Mouse (Mus musculus) heart, adult 2 months (tissue): ENCODE measurements around the gene Arhgap19. TPM values are rescaled to one million over a fixed set of nuclear protein-coding genes. Genes with fewer than 3 reads are reported as not detected.

Experiments
- DNase-seq, 2 experiments: peaks; one replicate each; pipeline ENCODE4 v3.0.0; 2021
- H3K27ac ChIP-seq: fragments of 200-600 bp; 2 replicates; pipeline ENCODE4 v1.8.1; 2022
- H3K27me3 ChIP-seq: fragments of 200-500 bp; 2 replicates; pipeline ENCODE4 v1.6.1; 2012; ENCODE audit warnings: mild to moderate bottlenecking, low read length, inconsistent platforms, mixed read lengths; ENCODE audit not compliant: control insufficient read depth, insufficient read depth
- H3K36me3 ChIP-seq: fragments of 200-500 bp; 2 replicates; pipeline ENCODE4 v1.6.1; 2012; ENCODE audit warnings: low read length, inconsistent platforms; ENCODE audit not compliant: control insufficient read depth, insufficient read depth
- H3K4me1 ChIP-seq: fragments of 200-500 bp; 2 replicates; pipeline ENCODE4 v1.6.1; 2011; ENCODE audit warnings: low read length; ENCODE audit not compliant: control insufficient read depth, insufficient read depth
- H3K4me3 ChIP-seq: fragments of 200-600 bp; 2 replicates; pipeline ENCODE4 v1.8.1; 2022
- H3K79me2 ChIP-seq: fragments of 200-500 bp; replicated peaks from 2 replicates; pipeline ENCODE4 v1.6.1; 2012; ENCODE audit warnings: mild to moderate bottlenecking, inconsistent platforms, low read length, moderate library complexity, mixed read lengths; ENCODE audit not compliant: control insufficient read depth, insufficient read depth
- H3K9ac ChIP-seq: fragments of 200-500 bp; 2 replicates; pipeline ENCODE4 v1.6.1; 2012; ENCODE audit warnings: low read depth, mild to moderate bottlenecking, control low read depth, inconsistent platforms, low read length, mixed read lengths
- CTCF ChIP-seq: fragments of 200-600 bp; IDR thresholded peaks from 2 replicates; pipeline ENCODE4 v1.8.1; 2022; ENCODE audit warnings: antibody characterized with exemption, mild to moderate bottlenecking, moderate library complexity
- EP300 ChIP-seq: fragments of 200-500 bp; IDR thresholded peaks from 2 replicates; pipeline ENCODE4 v1.6.1; 2011; ENCODE audit warnings: low read depth, low read length, control low read depth; ENCODE audit not compliant: insufficient read depth
- POLR2A ChIP-seq: fragments of 200-500 bp; IDR thresholded peaks from 2 replicates; pipeline ENCODE4 v1.6.1; 2011; ENCODE audit warnings: mild to moderate bottlenecking, low read depth, low read length, control low read depth; ENCODE audit not compliant: insufficient read depth
- WGBS: fragments of 180-500 bp; shearing (Covaris S2); methylation state at CpG from one replicate; pipeline ENCODE4 v1.1.7; 2018; 5-methylcytosine and 5-hydroxymethylcytosine counted together
- intact Hi-C: fragments of 180-260 bp; cut with DNase I; formaldehyde crosslinking; loops from one replicate; pipeline ENCODE4 v1.15.1; 2025
- polyA plus RNA-seq: library from polyadenylated mRNA; depleted of rRNA; stranded (reverse); fragments of >200 nt; gene quantifications from 2 replicates; pipeline ENCODE4 v1.2.3, GENCODE M21; 2012
- total RNA-seq, 2 experiments: library from RNA; stranded (reverse); gene quantifications; 2 replicates each; pipeline ENCODE4 v1.2.3; 2021

Arhgap19 gene
- total and polyA plus RNA-seq, 3 experiments: 1.4 to 2.0 (median 1.7) TPM

DNA sequence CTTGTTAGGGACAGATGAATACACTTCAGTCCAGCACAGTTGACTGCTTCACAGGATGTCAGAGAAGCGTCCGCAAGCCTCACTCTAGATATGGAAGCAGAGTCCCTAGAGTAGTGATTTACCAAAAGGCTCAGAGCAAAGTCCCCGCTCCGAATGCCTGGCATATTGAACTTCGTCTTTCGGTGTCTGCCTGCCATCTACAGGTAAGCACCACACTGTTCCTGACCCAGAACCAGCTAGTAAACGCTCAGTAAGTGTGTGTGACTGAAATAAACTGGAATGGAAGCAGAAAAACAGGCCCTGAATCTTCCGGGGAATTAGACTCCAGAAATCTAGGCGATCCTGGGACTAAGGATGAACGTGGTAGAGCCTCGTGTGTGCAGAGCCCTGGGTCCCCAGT lies 49.9 kb downstream of the Arhgap19 start:
- no peaks in the 10 kb centered on the region for H3K27me3 ChIP-seq
- intact Hi-C loops: no loop called here
- WGBS: 81% methylated on average over 11 of the region's 11 CpGs
- TF ChIP-seq POLR2A: no peak
- TF ChIP-seq CTCF: no peak
- no peak for TF ChIP-seq EP300
- H3K79me2 ChIP-seq: no peaks in the 10 kb centered on the region
- no peak for DNase-seq
- H3K27ac ChIP-seq: no peak overlapping the region
- no peak overlapping the region for H3K9ac ChIP-seq
- no peak overlapping the region for H3K4me3 ChIP-seq
- H3K4me1 ChIP-seq: no peaks in the 10 kb centered on the region
- no peaks in the 10 kb centered on the region for H3K36me3 ChIP-seq

DNA sequence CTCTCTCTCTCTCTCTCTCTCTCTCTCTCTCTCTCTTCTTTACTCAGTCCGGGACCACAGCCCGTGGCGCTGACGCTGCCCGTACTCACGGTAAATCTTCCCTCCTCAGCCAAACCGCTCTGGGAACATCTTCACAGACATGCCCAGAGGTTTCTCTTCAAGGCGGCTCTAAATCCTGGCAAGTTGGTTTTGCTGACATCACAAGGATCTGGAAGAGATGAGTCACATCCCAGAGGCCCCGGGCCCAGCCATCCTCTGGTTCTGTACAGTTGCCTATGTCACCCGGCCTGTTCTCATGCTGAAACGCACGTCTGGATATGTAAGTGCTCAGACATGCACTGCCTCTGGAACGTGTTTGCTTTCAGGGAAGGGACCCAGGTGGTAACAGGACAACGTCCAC lies 54.4 kb downstream of the Arhgap19 start:
- no peak overlapping the region for H3K4me3 ChIP-seq
- H3K36me3 ChIP-seq: no peaks in the 10 kb centered on the region
- TF ChIP-seq CTCF (no peak), EP300 (no peak), POLR2A (no peak)
- no peak for DNase-seq
- WGBS: 79% methylated on average over 14 of the region's 14 CpGs
- peaks cover 7% of the 10 kb centered on the region for H3K27me3 ChIP-seq
- H3K9ac ChIP-seq: no peak overlapping the region
- no peaks in the 10 kb centered on the region for H3K4me1 ChIP-seq
- H3K79me2 ChIP-seq: no peaks in the 10 kb centered on the region
- intact Hi-C loops: no loop called here
- H3K27ac ChIP-seq: no peak overlapping the region

DNA sequence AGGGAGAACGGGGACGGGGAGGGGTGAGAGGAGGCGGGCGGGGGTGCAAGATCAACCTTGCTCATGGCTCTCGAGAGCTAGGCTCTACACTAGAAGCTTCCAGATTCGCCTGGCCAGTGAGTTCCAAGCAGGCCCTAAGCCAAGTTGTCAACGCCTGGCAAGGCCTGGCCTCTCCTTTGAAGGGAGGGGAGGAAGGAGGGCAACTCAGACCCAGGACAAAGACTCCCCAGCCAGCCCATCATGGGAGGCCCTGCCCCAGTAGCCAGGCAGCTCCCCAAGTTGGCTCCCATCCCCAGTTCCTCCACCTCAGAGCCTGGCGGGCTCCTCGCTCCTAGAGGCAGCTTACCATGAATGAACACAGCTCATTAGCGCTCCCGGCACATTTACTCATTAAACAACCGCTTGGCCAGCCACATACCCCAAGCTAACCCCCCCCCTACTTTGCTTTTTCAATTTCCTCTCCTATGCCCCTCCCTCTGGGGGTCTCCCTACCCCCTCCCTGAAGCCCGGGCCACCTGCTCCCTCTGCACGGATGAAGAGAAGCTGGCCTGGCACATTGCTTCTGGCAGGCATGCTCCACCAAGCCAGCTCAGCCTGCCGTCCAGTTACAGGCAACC lies 55.8 kb downstream of the Arhgap19 start:
- Histone ChIP-seq H3K9ac (no peak overlapping the region), H3K27ac (no peak overlapping the region), H3K4me3 (no peak overlapping the region), H3K4me1 (no peaks in the 10 kb centered on the region), H3K79me2 (no peaks in the 10 kb centered on the region), H3K27me3 (peaks cover 7% of the 10 kb centered on the region), H3K36me3 (no peaks in the 10 kb centered on the region)
- intact Hi-C loops: no loop called here
- DNase-seq: peak; percentile 28 to 45
- TF ChIP-seq CTCF (no peak), EP300 (no peak), POLR2A (no peak)
- 35% methylated on average over 15 of the region's 15 CpGs for WGBS

DNA sequence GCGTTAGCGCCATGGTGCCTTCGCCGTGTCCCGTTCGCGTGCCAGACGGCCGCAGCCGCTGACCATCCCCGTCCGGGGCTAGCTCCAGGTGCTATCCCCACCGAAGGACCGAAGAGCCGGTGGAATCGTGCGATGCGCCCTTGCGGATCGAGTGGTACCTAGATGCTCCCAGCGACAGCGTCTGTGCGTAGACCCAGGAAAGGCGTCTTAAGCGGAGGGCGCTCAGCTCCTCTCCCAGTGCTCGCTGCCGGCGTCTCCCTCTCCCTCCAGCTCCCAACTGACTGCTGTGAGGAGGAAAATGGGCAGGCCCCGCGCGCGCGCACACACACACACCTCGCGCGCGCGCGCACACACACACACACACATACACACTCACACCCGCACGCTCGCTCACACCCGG lies 58.5 kb downstream of the Arhgap19 start, which contains the start of gene Slit1:
Gene Slit1, minus strand, starts transcription at position 270 of the 400 bp plus-strand sequence.
- Histone ChIP-seq H3K27ac (no peak within 1 kb of the TSS), H3K4me3 (no peak within 1 kb of the TSS), H3K27me3 (peaks cover 7% of the 10 kb centered on the region), H3K9ac (no peak within 1 kb of the TSS), H3K4me1 (no peaks in the 10 kb centered on the region), H3K36me3 (no peaks in the 10 kb centered on the region), H3K79me2 (no peaks in the 10 kb centered on the region)
- 2% methylated on average over 43 of the region's 44 CpGs for WGBS
- no peak for DNase-seq
- no peak for TF ChIP-seq POLR2A
- TF ChIP-seq EP300: no peak
- TF ChIP-seq CTCF: no peak
- intact Hi-C loops: no loop called here

DNA sequence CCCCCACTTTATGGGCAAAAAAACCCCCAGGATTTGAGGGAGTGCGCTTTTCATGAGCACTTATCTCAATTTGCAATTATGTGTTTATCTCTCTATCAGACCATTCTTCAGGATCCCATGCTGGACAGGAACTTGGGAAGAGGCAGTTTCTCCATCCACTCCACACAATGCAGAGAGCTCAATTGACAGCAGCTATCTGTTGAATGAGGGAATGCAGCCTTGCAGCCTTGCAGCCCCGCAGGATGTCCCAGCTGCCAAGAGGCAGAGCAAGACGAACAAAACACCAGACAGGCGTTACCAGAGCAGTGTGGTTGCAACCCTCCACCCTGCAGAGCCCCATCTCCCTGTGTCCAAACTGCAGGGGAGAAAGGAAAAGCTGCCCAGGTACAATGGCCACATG lies 63.0 kb downstream of the Arhgap19 start:
- no peak overlapping the region for H3K27ac ChIP-seq
- no peak overlapping the region for H3K9ac ChIP-seq
- 15% methylated on average over 4 of the region's 4 CpGs for WGBS
- no peak for TF ChIP-seq POLR2A
- no peak for TF ChIP-seq CTCF
- no peak for TF ChIP-seq EP300
- intact Hi-C loops: no loop called here
- H3K4me3 ChIP-seq: no peak overlapping the region
- H3K27me3 ChIP-seq: peaks cover 10% of the 10 kb centered on the region
- H3K36me3 ChIP-seq: no peaks in the 10 kb centered on the region
- H3K4me1 ChIP-seq: no peaks in the 10 kb centered on the region
- no peak for DNase-seq
- no peaks in the 10 kb centered on the region for H3K79me2 ChIP-seq

DNA sequence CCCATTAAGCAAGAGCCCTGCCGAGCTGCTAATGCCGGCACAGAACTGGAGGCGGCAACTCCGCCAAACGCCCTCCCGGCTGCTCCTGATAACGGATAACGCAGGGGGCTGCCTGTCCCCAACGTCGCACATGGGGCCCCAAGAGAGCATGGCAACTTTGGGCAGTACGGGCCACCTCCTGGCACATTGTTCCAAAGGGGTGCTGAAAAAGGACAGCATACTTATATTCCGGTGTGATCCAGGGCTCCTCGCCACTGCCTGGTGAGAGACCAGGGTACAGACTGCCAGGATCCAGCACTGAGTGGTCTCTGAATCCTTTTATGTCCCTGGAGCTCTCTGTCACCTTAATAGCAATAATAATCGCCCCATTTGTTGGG lies 63.4 kb downstream of the Arhgap19 start:
- Histone ChIP-seq H3K79me2 (no peaks in the 10 kb centered on the region), H3K27ac (no peak overlapping the region), H3K36me3 (no peaks in the 10 kb centered on the region), H3K9ac (no peak overlapping the region), H3K4me1 (no peaks in the 10 kb centered on the region), H3K4me3 (no peak overlapping the region), H3K27me3 (peaks cover 9% of the 10 kb centered on the region)
- TF ChIP-seq EP300: no peak
- no peak for TF ChIP-seq POLR2A
- no peak for TF ChIP-seq CTCF
- no peak for DNase-seq
- intact Hi-C loops: no loop called here
- 8% methylated on average over 14 of the region's 14 CpGs for WGBS
